Mouse (Mus musculus): ENCODE results near the gene Limk1.
A peak's percentile ranks its signal among the peaks of the same experiment; 100 is the strongest.

Limk1 gene

DNA sequence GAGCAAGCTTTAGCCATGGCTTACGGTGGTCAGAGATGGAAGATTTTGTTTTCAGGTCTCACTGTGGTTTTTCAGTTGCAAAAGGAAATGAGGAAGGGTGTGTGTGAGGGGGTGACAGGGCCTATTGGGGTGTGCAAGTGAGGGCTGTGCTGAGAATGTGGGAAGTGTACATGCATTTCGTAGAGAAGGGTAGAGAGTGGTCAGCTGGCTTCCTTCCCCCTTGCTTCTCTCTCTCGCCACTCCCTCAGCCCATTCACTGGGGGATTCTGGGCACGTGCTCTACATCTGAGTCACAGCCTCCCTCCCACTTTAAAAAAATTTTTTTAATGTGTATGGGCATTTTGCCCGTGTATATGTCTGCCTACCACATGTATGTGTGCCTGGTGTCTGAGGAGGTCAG, 81.3 kb downstream of the Limk1 start:
- TF ChIP-seq POU5F1 (IDR thresholded peaks at IDR 0.05; ENCODE audit: borderline replicate concordance, low read length) (no peak), NANOG (IDR thresholded peaks at IDR 0.05; ENCODE audit: borderline replicate concordance, low read length) (no peak), CTCF (conservative IDR thresholded peaks at IDR 0.05; ENCODE audit: low read length) (no peak)

DNA sequence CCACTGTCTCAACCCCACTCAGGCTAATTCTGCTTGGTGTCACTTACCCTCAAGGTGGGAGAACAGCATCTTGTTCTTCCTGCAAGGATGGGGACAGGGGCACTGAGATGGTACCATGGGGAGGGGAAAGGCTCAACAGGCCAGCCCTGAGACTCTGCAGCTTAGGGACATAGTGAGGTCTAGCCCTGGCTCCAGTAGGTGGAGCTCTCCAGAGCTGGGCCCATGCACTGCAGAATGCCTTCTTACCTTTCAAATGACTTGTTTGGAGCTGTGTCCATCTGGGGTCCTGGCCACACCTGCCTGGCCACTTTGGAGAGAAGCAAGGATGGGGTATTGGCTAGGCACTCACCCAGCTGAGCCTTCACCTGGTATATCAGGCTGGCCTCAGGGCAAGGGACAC, 82.1 kb downstream of the Limk1 start:
- Histone ChIP-seq H3K4me1 (replicated peaks; ENCODE audit: low read depth, low read length) (peaks cover 27% of the 10 kb centered on the region), H3K36me3 (ENCODE audit: insufficient read depth, low read length) (no peaks in the 10 kb centered on the region), H3K27me3 (ENCODE audit: insufficient read depth, low read length) (no peaks in the 10 kb centered on the region; the same call in 1 of the 2 replicates), H3K4me3 (replicated peaks; ENCODE audit: low read length) (no peak overlapping the region), H3K9me3 (ENCODE audit: low read length) (no peaks in the 10 kb centered on the region)
- TF ChIP-seq NANOG (IDR thresholded peaks at IDR 0.05; ENCODE audit: borderline replicate concordance, low read length) (no peak), POU5F1 (IDR thresholded peaks at IDR 0.05; ENCODE audit: borderline replicate concordance, low read length) (no peak), CTCF (conservative IDR thresholded peaks at IDR 0.05; ENCODE audit: low read length) (0 out of 2 replicates have a peak, but pooled peaks have one; percentile 6)

More for the DNA sequence above, 81.3 kb downstream of the Limk1 start:
- peaks cover 33% of the 10 kb centered on the region for H3K4me1 ChIP-seq (replicated peaks; ENCODE audit: low read depth, low read length)
- no peaks in the 10 kb centered on the region; the same call in 1 of the 2 replicates for H3K27me3 ChIP-seq (ENCODE audit: insufficient read depth, low read length)
- H3K36me3 ChIP-seq (ENCODE audit: insufficient read depth, low read length): no peaks in the 10 kb centered on the region
- no peaks in the 10 kb centered on the region for H3K9me3 ChIP-seq (ENCODE audit: low read length)
- H3K4me3 ChIP-seq (replicated peaks; ENCODE audit: low read length): no peak overlapping the region

Data from E14TG2a.4 (cell line).